Mouse (Mus musculus) neural tube, embryonic 14.5 days (tissue): ENCODE results near the gene Ephx1. TPM values are rescaled to one million over a fixed set of nuclear protein-coding genes. Genes with fewer than 3 reads are reported as not detected.

Experiments used
- ATAC-seq: fragments of 200-750 bp; cut with Nextera tagmentation; 2 replicates; pipeline ENCODE4 v1.8.0; 2017; ENCODE audit warnings: low read depth, mild to moderate bottlenecking, moderate TSS enrichment, moderate library complexity
- H3K27ac ChIP-seq: fragments of 300-500 bp; sonication (generic); 2 replicates; pipeline ENCODE4 v1.5.1; 2014; ENCODE audit warnings: low read depth, mild to moderate bottlenecking, control low read depth, low read length, moderate library complexity, mixed read lengths
- H3K27me3 ChIP-seq: fragments of 300-500 bp; sonication (generic); 2 replicates; pipeline ENCODE4 v1.6.1; 2014; ENCODE audit warnings: low read length; ENCODE audit not compliant: control insufficient read depth, insufficient read depth
- H3K36me3 ChIP-seq: fragments of 300-500 bp; sonication (generic); 2 replicates; pipeline ENCODE4 v1.6.1; 2014; ENCODE audit warnings: low read length, mixed read lengths; ENCODE audit not compliant: control insufficient read depth, insufficient read depth
- H3K4me1 ChIP-seq: fragments of 300-500 bp; sonication (generic); 2 replicates; pipeline ENCODE4 v1.6.1; 2014; ENCODE audit warnings: low read length; ENCODE audit not compliant: control insufficient read depth, insufficient read depth
- H3K4me2 ChIP-seq: fragments of 300-500 bp; sonication (generic); 2 replicates; pipeline ENCODE4 v1.6.1; 2014; ENCODE audit warnings: mild to moderate bottlenecking, low read depth, low read length, control low read depth
- H3K4me3 ChIP-seq: fragments of 300-500 bp; sonication (generic); 2 replicates; pipeline ENCODE4 v1.5.1; 2014; ENCODE audit warnings: low read depth, low read length, control low read depth, mixed read lengths
- H3K9ac ChIP-seq: fragments of 300-500 bp; sonication (generic); replicated peaks from 2 replicates; pipeline ENCODE4 v1.6.1; 2014; ENCODE audit warnings: low read depth, mild to moderate bottlenecking, control low read depth, low read length, mixed read lengths
- H3K9me3 ChIP-seq: fragments of 300-500 bp; sonication (generic); 2 replicates; pipeline ENCODE4 v1.6.1; 2016; ENCODE audit warnings: low read length; ENCODE audit not compliant: control insufficient read depth
- WGBS: fragments of 180-500 bp; shearing (Covaris S2); extraction: QIAGEN DNeasy Blood & Tissue Kit; methylation state at CpG from one replicate; pipeline ENCODE4 v1.1.7; 2014; 5-methylcytosine and 5-hydroxymethylcytosine counted together
- polyA plus RNA-seq: library from polyadenylated mRNA; unstranded; fragments of >200 nt; fragmentation: Nextera tagmentation; extraction: Ambion mirVana; gene quantifications from 2 replicates; pipeline ENCODE4 v1.2.1, GENCODE M21; 2014

The Ephx1 gene
- polyA plus RNA-seq, 1 experiment from 2014 or later = 5.3 TPM

DNA sequence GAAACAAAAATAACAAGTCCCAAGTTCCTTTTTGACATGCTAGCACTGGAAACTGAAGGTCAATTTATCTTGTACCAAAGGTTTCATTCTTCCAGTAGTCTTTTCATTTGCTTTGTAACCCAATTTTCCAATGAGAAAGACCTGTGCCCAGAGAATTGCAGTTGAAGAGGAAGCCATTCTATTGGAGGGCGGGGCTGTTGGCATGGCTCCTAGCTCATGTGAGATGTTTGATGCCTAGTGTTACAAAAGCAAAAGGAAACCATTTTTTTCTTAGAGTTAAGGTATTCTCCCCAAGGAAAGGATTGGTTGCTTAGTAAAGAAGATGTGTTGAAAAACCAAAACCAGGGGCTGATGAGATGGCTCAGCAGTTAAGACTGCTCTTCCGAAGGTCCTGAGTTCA is 12.4 kb downstream of the Ephx1 start:
- 93% methylated on average over 2 of the region's 2 CpGs for WGBS
- no peak overlapping the region for H3K9ac ChIP-seq
- no peaks in the 10 kb centered on the region for H3K27me3 ChIP-seq
- ATAC-seq = no peak
- H3K36me3 ChIP-seq = no peaks in the 10 kb centered on the region
- H3K4me3 ChIP-seq = no peak overlapping the region
- H3K4me1 ChIP-seq = no peaks in the 10 kb centered on the region
- no peaks in the 10 kb centered on the region for H3K9me3 ChIP-seq
- no peak overlapping the region for H3K4me2 ChIP-seq
- no peak overlapping the region for H3K27ac ChIP-seq

DNA sequence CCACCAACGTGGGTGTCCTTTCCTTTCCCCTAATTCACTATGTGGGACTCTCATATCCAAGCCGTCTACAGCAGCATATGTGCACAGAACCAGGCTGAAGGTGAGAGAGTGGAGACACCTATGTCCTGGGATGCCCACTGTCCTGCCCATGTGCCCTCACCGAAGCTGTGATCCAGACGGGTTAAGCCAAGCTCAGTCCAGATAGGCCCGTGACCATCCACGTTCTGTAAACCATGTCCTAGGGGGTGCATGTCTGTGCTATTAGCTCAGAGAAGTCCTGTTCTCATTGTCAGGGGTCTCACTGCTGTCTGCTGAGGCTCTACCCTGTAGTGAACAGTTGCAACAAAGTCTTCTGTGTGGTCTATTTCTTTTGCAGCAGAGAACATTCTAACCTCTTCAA is 12.9 kb downstream of the Ephx1 start:
- no peak overlapping the region for H3K4me3 ChIP-seq
- 81% methylated on average over 6 of the region's 6 CpGs for WGBS
- no peak overlapping the region for H3K4me2 ChIP-seq
- no peaks in the 10 kb centered on the region for H3K36me3 ChIP-seq
- H3K27ac ChIP-seq = no peak overlapping the region
- no peaks in the 10 kb centered on the region for H3K27me3 ChIP-seq
- no peaks in the 10 kb centered on the region for H3K4me1 ChIP-seq
- H3K9ac ChIP-seq = no peak overlapping the region
- no peaks in the 10 kb centered on the region for H3K9me3 ChIP-seq
- no peak for ATAC-seq

DNA sequence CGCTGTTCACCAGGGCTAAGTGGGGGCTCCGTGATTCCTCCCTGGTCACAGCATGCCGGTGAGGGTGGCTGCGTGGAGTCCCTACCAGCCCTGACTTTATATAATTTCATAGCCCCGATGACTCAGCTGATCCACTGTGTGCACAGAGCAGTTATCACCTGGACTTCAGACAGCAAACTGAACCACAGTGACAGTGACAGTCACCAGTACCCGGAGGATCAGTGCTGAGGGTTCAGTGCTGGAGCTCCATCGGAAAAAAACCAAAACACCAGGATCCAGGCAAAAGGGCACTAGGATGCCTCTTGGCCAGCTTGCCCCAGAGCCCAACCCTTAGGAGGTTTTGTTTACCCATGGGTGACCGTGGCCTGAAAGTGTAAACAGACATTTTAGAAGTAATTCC is 15.4 kb downstream of the Ephx1 start:
- Histone ChIP-seq H3K27ac (no peak overlapping the region), H3K9ac (no peak overlapping the region), H3K4me3 (no peak overlapping the region), H3K4me1 (0 out of 2 replicates have a peak, but pooled peaks cover 6% of the 10 kb centered on the region), H3K27me3 (no peaks in the 10 kb centered on the region), H3K4me2 (no peak overlapping the region), H3K9me3 (no peaks in the 10 kb centered on the region), H3K36me3 (no peaks in the 10 kb centered on the region)
- ATAC-seq = no peak
- WGBS = 90% methylated on average over 8 of the region's 8 CpGs

DNA sequence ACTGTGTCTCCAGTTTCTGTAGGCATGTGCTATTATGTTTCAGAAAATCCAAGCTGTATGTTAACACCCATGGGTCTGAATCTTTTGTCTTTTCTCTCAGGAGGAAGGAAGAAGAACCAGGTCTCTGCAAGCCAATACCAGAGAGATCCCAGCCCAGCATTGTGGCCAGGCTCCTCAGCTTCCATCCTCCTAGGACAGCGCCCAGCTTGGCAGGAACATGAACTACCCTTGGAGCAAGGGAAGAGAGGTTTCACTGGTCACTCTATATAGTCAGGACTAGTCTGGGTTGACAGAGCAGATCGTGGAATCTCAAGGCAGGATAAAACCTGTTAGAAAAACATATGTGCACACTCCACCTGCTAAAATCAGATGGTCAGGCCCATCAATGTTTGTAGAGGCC is 16.9 kb downstream of the Ephx1 start:
- no peaks in the 10 kb centered on the region for H3K9me3 ChIP-seq
- no peak for ATAC-seq
- H3K27ac ChIP-seq = no peak overlapping the region
- H3K4me1 ChIP-seq = 0 out of 2 replicates have a peak, but pooled peaks cover 6% of the 10 kb centered on the region
- H3K36me3 ChIP-seq = no peaks in the 10 kb centered on the region
- no peaks in the 10 kb centered on the region for H3K27me3 ChIP-seq
- H3K4me2 ChIP-seq = no peak overlapping the region
- no peak overlapping the region for H3K4me3 ChIP-seq
- 89% methylated on average over 2 of the region's 2 CpGs for WGBS
- H3K9ac ChIP-seq = no peak overlapping the region

DNA sequence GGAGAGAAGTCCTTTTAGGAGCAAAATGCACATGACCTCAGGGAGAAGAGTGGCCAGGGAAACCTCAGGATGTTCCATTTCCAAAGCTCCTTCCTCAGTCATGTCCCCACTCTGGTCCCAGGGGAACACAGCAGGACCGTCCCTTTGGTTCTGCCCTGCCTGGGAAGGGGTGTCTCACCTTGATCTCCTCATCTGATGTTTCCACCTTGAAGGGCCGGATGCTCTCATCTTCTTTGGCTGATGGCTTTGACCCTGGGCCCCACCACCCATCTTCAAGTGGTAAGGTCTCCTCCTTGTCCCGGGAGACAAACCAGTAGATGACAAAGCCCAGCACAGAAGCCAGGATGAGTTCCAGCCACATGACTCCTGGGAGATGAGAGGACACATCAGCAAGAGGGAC is 19.1 kb downstream of the Ephx1 start:
- Histone ChIP-seq H3K27me3 (no peaks in the 10 kb centered on the region), H3K36me3 (no peaks in the 10 kb centered on the region), H3K9ac (no peak overlapping the region), H3K4me1 (0 out of 2 replicates have a peak, but pooled peaks cover 6% of the 10 kb centered on the region), H3K4me3 (no peak overlapping the region), H3K4me2 (no peak overlapping the region), H3K27ac (no peak overlapping the region), H3K9me3 (no peaks in the 10 kb centered on the region)
- ATAC-seq = no peak
- 95% methylated on average over 3 of the region's 3 CpGs for WGBS

DNA sequence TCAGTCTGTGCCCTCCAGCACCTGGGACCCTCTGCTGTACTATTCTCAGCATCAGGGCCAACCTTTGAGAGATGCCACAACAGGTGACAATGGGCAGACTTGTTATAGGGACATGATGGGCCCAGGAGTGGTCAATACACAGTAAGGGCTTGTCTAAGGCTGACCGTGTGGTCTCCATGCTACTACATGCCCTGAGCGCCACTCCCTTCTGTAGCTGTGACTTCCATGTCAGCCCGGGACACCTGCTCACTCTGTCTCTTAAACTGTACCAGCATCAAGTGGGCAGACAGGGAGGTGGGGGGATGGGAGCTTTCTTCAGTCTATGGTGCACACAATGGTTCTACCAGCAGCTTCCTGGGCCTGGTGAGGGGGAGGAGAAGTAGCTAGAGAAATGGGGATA is 19.5 kb downstream of the Ephx1 start:
- H3K27ac ChIP-seq = no peak overlapping the region
- H3K36me3 ChIP-seq = no peaks in the 10 kb centered on the region
- no peak overlapping the region for H3K4me3 ChIP-seq
- no peak overlapping the region for H3K9ac ChIP-seq
- H3K9me3 ChIP-seq = no peaks in the 10 kb centered on the region
- H3K4me1 ChIP-seq = 0 out of 2 replicates have a peak, but pooled peaks cover 6% of the 10 kb centered on the region
- H3K4me2 ChIP-seq = no peak overlapping the region
- WGBS = 93% methylated on average over 3 of the region's 3 CpGs
- no peaks in the 10 kb centered on the region for H3K27me3 ChIP-seq
- ATAC-seq = no peak

DNA sequence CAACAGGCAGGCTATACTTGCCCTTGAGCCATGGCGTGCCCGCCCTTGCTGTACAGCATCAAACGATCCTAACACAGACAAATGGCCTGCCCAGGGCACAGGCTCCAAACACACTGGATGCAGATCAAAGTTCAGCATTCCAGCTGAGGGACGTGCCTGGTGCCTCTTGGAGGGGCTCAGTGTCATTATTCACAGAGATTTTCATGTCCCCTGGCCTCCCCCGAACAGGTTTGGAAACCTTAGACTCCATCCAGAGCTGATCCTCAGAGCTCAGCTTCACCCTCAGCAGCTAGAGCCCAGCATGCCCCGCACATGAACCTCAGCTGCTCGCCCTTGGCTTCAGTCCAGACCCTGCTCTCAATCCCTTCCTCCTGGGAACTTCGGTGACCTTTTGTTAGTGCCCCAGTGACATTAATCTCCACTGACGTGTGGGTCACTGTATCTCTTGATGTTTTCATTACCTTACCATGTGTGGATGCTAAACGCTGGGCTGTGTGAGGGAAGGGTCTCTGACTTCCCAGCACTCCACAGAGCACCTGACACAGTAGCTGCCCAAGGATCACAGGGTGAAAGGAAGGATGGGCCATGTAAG is 20.1 kb downstream of the Ephx1 start:
- Histone ChIP-seq H3K36me3 (no peaks in the 10 kb centered on the region), H3K27me3 (no peaks in the 10 kb centered on the region), H3K4me1 (0 out of 2 replicates have a peak, but pooled peaks cover 6% of the 10 kb centered on the region), H3K9ac (no peak overlapping the region), H3K9me3 (no peaks in the 10 kb centered on the region), H3K4me3 (no peak overlapping the region), H3K4me2 (no peak overlapping the region), H3K27ac (no peak overlapping the region)
- 27% methylated on average over 10 of the region's 10 CpGs for WGBS
- ATAC-seq = no peak

DNA sequence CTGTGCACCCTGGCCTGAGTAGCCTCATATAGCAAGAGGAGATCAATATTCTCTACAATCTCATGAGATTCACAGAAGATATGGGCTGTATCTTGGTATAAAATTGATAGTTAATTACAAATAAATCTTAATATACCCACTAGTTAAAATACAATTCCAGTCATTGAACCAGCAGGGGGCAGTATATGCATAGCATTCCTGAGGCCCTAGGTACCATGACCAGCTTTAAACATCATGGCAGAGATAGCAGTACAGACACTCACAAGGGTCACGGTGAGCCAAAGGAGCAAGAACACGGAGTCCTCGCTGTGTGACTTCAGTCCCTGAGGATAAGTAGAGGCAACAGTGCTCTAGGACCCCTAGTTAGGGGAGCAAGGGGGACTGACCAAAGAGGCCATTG is 28.6 kb downstream of the Ephx1 start:
- Histone ChIP-seq H3K4me2 (no peak overlapping the region), H3K36me3 (no peaks in the 10 kb centered on the region), H3K9ac (no peak overlapping the region), H3K4me3 (no peak overlapping the region), H3K9me3 (no peaks in the 10 kb centered on the region), H3K27me3 (no peaks in the 10 kb centered on the region), H3K27ac (no peak overlapping the region), H3K4me1 (no peaks in the 10 kb centered on the region)
- WGBS = 62% methylated on average over 3 of the region's 3 CpGs
- no peak for ATAC-seq

DNA sequence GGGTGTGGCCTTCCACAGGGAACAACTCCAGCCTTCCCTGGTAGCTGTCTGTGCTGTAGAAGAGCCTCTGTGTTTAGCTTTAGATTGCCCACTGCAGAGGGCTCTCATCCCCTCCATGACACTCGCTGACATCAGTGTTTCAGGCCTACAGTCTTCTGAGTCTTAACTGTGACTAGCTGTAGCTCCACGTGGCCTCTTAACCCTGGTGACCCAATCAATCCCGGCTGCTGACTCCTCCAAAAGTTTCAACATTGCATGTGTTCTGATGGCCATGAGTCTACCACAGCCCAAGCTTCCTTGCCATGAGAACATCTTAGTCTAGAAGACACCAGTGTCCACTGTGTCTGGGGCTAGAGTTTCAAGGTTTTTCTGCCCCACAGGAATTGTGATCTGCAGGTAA is 30.0 kb downstream of the Ephx1 start:
- no peaks in the 10 kb centered on the region for H3K4me1 ChIP-seq
- H3K9me3 ChIP-seq = no peaks in the 10 kb centered on the region
- H3K36me3 ChIP-seq = no peaks in the 10 kb centered on the region
- no peak overlapping the region for H3K27ac ChIP-seq
- H3K4me2 ChIP-seq = no peak overlapping the region
- no peaks in the 10 kb centered on the region for H3K27me3 ChIP-seq
- H3K4me3 ChIP-seq = no peak overlapping the region
- no peak overlapping the region for H3K9ac ChIP-seq
- 73% methylated on average over 3 of the region's 3 CpGs for WGBS
- ATAC-seq = no peak
